Mouse (Mus musculus) testis, adult 2 months (tissue): ENCODE measurements around the gene Ccnd2.

Experiments
- CTCF ChIP-seq: fragments of 200-500 bp; IDR thresholded peaks from 2 replicates; pipeline ENCODE4 v1.5.1; 2012; ENCODE audit warnings: low read depth, mild to moderate bottlenecking, inconsistent platforms, low read length, moderate library complexity; ENCODE audit not compliant: control insufficient read depth, insufficient read depth, insufficient replicate concordance
- POLR2A ChIP-seq: fragments of 200-500 bp; IDR thresholded peaks from 2 replicates; pipeline ENCODE4 v1.6.1; 2012; ENCODE audit warnings: low read depth, mild to moderate bottlenecking, inconsistent platforms, low read length, moderate library complexity; ENCODE audit not compliant: control insufficient read depth

- TF ChIP-seq POLR2A (no peak), CTCF (no peak)
Observed at GRCm38 (mm10) chr6:127151565-127152105, 358 bp downstream of the Ccnd2 start.
